Mouse (Mus musculus): Measurements from ENCODE around the gene Zbtb12. TPM values are rescaled to one million over a fixed set of nuclear protein-coding genes. Genes with fewer than 3 reads are reported as not detected.

Zbtb12 gene
- polyA plus RNA-seq, 1 experiment: 10.2 TPM

- Histone ChIP-seq H3K4me3 (peak overlapping the region; percentile 29), H3K4me2 (ENCODE audit: low read depth) (peak overlapping the region; percentile 66), H3K79me2 (ENCODE audit: control insufficient read depth, insufficient read depth) (peaks cover 2% of the 10 kb centered on the region), H3K27me3 (ENCODE audit: control insufficient read depth, insufficient read depth, insufficient read length) (no peaks in the 10 kb centered on the region), H3K36me3 (ENCODE audit: control insufficient read depth, insufficient read depth) (no peaks in the 10 kb centered on the region), H3ac (ENCODE audit: control insufficient read depth, insufficient read length) (peak overlapping the region; percentile 48)
- TF ChIP-seq TCF12 (IDR thresholded peaks at IDR 0.05; ENCODE audit: insufficient read depth, poor library complexity, severe bottlenecking): peak; percentile 54
- peak in 2 of 3 experiments; percentile 93 to 97 for TF ChIP-seq MYOD1 (IDR thresholded peaks at IDR 0.05; ENCODE audit: control insufficient read depth in 1 of 3, insufficient read length in 2 of 3, low read depth in 2 of 3)
- no peak for TF ChIP-seq MAX (IDR thresholded peaks at IDR 0.05; ENCODE audit: low read depth)
- no peak for TF ChIP-seq CEBPB (IDR thresholded peaks at IDR 0.05; ENCODE audit: insufficient read depth, poor library complexity, severe bottlenecking)
- peak; percentile 57 for TF ChIP-seq TCF3 (IDR thresholded peaks at IDR 0.05; ENCODE audit: insufficient read length, low read depth)
- TF ChIP-seq SRF (IDR thresholded peaks at IDR 0.05; ENCODE audit: control insufficient read depth, insufficient read length, low read depth): no peak
- TF ChIP-seq POLR2A (IDR thresholded peaks at IDR 0.05; ENCODE audit: insufficient read length, low read depth): peak; percentile 74
- TF ChIP-seq POLR2AphosphoS2 (IDR thresholded peaks at IDR 0.05; ENCODE audit: insufficient read length, low read depth): peak; percentile 69
- TF ChIP-seq REST (IDR thresholded peaks at IDR 0.05; ENCODE audit: insufficient read depth, insufficient read length): no peak
- no peak for TF ChIP-seq USF1 (IDR thresholded peaks at IDR 0.05; ENCODE audit: low read depth)
- no peak for TF ChIP-seq E2F4 (IDR thresholded peaks at IDR 0.05; ENCODE audit: insufficient read depth)
- TF ChIP-seq MYOG (IDR thresholded peaks at IDR 0.05; ENCODE audit: control insufficient read depth in 1 of 3, insufficient read depth in 1 of 3, insufficient read length in 2 of 3, low read depth in 2 of 3): peak; percentile 53 to 95 (median 90)
Observed at GRCm38 (mm10) chr17:34894074-34894597, 14.9 kb downstream of the Zbtb12 start.

GRCm38 (mm10) chr17:34894801-34895530 is 15.7 kb downstream of the Zbtb12 start:
- Histone ChIP-seq H3K4me3 (peak overlapping the region; percentile 29), H3K4me2 (ENCODE audit: low read depth) (peak overlapping the region; percentile 65), H3K27me3 (ENCODE audit: control insufficient read depth, insufficient read depth, insufficient read length) (no peaks in the 10 kb centered on the region), H3K36me3 (ENCODE audit: control insufficient read depth, insufficient read depth) (no peaks in the 10 kb centered on the region), H3K79me2 (ENCODE audit: control insufficient read depth, insufficient read depth) (peaks cover 10% of the 10 kb centered on the region), H3ac (ENCODE audit: control insufficient read depth, insufficient read length) (peak overlapping the region; percentile 48)
- no peak for TF ChIP-seq USF1 (IDR thresholded peaks at IDR 0.05; ENCODE audit: low read depth)
- TF ChIP-seq MYOD1 (IDR thresholded peaks at IDR 0.05; ENCODE audit: control insufficient read depth in 1 of 3, insufficient read length in 2 of 3, low read depth in 2 of 3): peak in 2 of 3 experiments; percentile 3 to 12
- no peak for TF ChIP-seq TCF12 (IDR thresholded peaks at IDR 0.05; ENCODE audit: insufficient read depth, poor library complexity, severe bottlenecking)
- TF ChIP-seq POLR2AphosphoS2 (IDR thresholded peaks at IDR 0.05; ENCODE audit: insufficient read length, low read depth): peak; percentile 8
- no peak for TF ChIP-seq E2F4 (IDR thresholded peaks at IDR 0.05; ENCODE audit: insufficient read depth)
- no peak for TF ChIP-seq TCF3 (IDR thresholded peaks at IDR 0.05; ENCODE audit: insufficient read length, low read depth)
- TF ChIP-seq POLR2A (IDR thresholded peaks at IDR 0.05; ENCODE audit: insufficient read length, low read depth): peak; percentile 10
- TF ChIP-seq SRF (IDR thresholded peaks at IDR 0.05; ENCODE audit: control insufficient read depth, insufficient read length, low read depth): no peak
- no peak for TF ChIP-seq REST (IDR thresholded peaks at IDR 0.05; ENCODE audit: insufficient read depth, insufficient read length)
- no peak for TF ChIP-seq CEBPB (IDR thresholded peaks at IDR 0.05; ENCODE audit: insufficient read depth, poor library complexity, severe bottlenecking)
- no peak for TF ChIP-seq MYOG (IDR thresholded peaks at IDR 0.05; ENCODE audit: control insufficient read depth in 1 of 3, insufficient read depth in 1 of 3, insufficient read length in 2 of 3, low read depth in 2 of 3)
- TF ChIP-seq MAX (IDR thresholded peaks at IDR 0.05; ENCODE audit: low read depth): no peak

- Histone ChIP-seq H3K36me3 (ENCODE audit: control insufficient read depth, insufficient read depth) (no peaks in the 10 kb centered on the region), H3ac (ENCODE audit: control insufficient read depth, insufficient read length) (peak overlapping the region; percentile 48), H3K27me3 (ENCODE audit: control insufficient read depth, insufficient read depth, insufficient read length) (no peaks in the 10 kb centered on the region), H3K4me2 (ENCODE audit: low read depth) (no peak overlapping the region), H3K4me3 (peak overlapping the region; percentile 29), H3K79me2 (ENCODE audit: control insufficient read depth, insufficient read depth) (peaks cover 18% of the 10 kb centered on the region)
- TF ChIP-seq TCF3 (IDR thresholded peaks at IDR 0.05; ENCODE audit: insufficient read length, low read depth): no peak
Observed at GRCm38 (mm10) chr17:34895724-34896123, 16.4 kb downstream of the Zbtb12 start.

- no peak overlapping the region for H3K4me2 ChIP-seq (ENCODE audit: low read depth)
- H3ac ChIP-seq (ENCODE audit: control insufficient read depth, insufficient read length): no peak overlapping the region
- no peak overlapping the region for H3K4me3 ChIP-seq
- no peaks in the 10 kb centered on the region for H3K36me3 ChIP-seq (ENCODE audit: control insufficient read depth, insufficient read depth)
- peaks cover 24% of the 10 kb centered on the region for H3K79me2 ChIP-seq (ENCODE audit: control insufficient read depth, insufficient read depth)
- TF ChIP-seq E2F4 (IDR thresholded peaks at IDR 0.05; ENCODE audit: insufficient read depth) (no peak), USF1 (IDR thresholded peaks at IDR 0.05; ENCODE audit: low read depth) (no peak), MAX (IDR thresholded peaks at IDR 0.05; ENCODE audit: low read depth) (no peak), CEBPB (IDR thresholded peaks at IDR 0.05; ENCODE audit: insufficient read depth, poor library complexity, severe bottlenecking) (no peak), MYOD1 (IDR thresholded peaks at IDR 0.05; ENCODE audit: control insufficient read depth in 1 of 3, insufficient read length in 2 of 3, low read depth in 2 of 3) (no peak), REST (IDR thresholded peaks at IDR 0.05; ENCODE audit: insufficient read depth, insufficient read length) (no peak), MYOG (IDR thresholded peaks at IDR 0.05; ENCODE audit: control insufficient read depth in 1 of 3, insufficient read depth in 1 of 3, insufficient read length in 2 of 3, low read depth in 2 of 3) (no peak), TCF3 (IDR thresholded peaks at IDR 0.05; ENCODE audit: insufficient read length, low read depth) (no peak), SRF (IDR thresholded peaks at IDR 0.05; ENCODE audit: control insufficient read depth, insufficient read length, low read depth) (no peak)
- no peaks in the 10 kb centered on the region for H3K27me3 ChIP-seq (ENCODE audit: control insufficient read depth, insufficient read depth, insufficient read length)
Observed at GRCm38 (mm10) chr17:34896366-34896765, 17.1 kb downstream of the Zbtb12 start.
